Comparison of ENCODE assay signal across 17 mouse cellular contexts in the genomic region with DNA sequence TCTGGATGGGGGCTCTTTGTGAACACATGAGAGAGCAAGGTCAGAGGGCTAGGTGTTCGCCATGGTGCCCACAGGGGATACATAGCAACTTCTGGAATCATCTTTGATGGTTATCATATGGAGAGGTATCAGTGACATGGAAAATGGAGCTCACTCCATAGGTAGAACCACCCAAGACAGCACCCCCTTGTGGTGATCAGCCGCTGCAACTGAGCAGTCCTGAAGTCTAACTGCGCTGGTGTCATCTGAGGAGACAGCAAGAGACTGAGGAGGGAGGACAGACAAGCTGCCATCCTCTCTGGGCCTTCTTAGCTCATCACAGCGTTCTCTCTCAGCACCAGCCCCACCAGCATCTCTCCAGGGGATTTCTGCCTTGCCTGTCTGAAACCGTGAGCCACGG. TPM values are rescaled to one million over a fixed set of nuclear protein-coding genes. Genes with fewer than 3 reads are reported as not detected.
DNase-seq lines count a peak whose midpoint lies in the region; ATAC-seq and TF ChIP-seq lines count a peak whose summit lies in the region.
"Had no signal": no experiment of that assay in that cellular context is flagged by ENCODE, and none has a peak within 500 bp of the region (broad histone marks: within the 10 kb centered on the region; RNA-seq: fewer than 3 reads in every experiment).

No protein-coding gene starts in this region.

- H3K36me3 ChIP-seq in hindbrain, postnatal 0 days (ENCODE audit: insufficient read depth, low read length) = no peaks in the 10 kb centered on the region
- no peaks in the 10 kb centered on the region for H3K36me3 ChIP-seq in hindbrain, embryonic 13.5 days
- no peaks in the 10 kb centered on the region for H3K36me3 ChIP-seq in midbrain, postnatal 0 days (ENCODE audit: insufficient read depth, low read length)
- no peaks in the 10 kb centered on the region for H3K36me3 ChIP-seq in midbrain, embryonic 16.5 days (ENCODE audit: control insufficient read depth, insufficient read depth, low read length)
- H3K36me3 ChIP-seq in ES-E14 (ENCODE audit: control insufficient read depth, insufficient read depth, low read length, poor library complexity, severe bottlenecking) = no peaks in the 10 kb centered on the region
- no peaks in the 10 kb centered on the region for H3K36me3 ChIP-seq in small intestine, adult 2 months (ENCODE audit: control insufficient read depth, insufficient read depth, low read length)
- H3K36me3 ChIP-seq in embryonic facial prominence, embryonic 10.5 days (replicated peaks) = no peaks in the 10 kb centered on the region

- TF ChIP-seq CTCF in hindbrain, postnatal 0 days (IDR thresholded peaks at IDR 0.05; ENCODE audit: low read depth) = peak; percentile 44
- TF ChIP-seq CTCF in midbrain, postnatal 0 days (IDR thresholded peaks at IDR 0.05) = peak; percentile 44
- TF ChIP-seq CTCF in small intestine, adult 2 months (IDR thresholded peaks at IDR 0.05; ENCODE audit: extremely low read depth, insufficient read length, insufficient replicate concordance, low read depth, low read length) = peak; percentile 27; the same call in 1 of the 2 replicates

- in situ Hi-C loops in ES-E14 (cut with MboI; ENCODE audit: low sequenced_read_pairs in 2 of 2, unreplicated experiment in 2 of 2) = no loop called here

- H3K9ac ChIP-seq in hindbrain, postnatal 0 days (replicated peaks; ENCODE audit: low read length) = no peak overlapping the region
- H3K9ac ChIP-seq in hindbrain, embryonic 13.5 days = no peak overlapping the region
- H3K9ac ChIP-seq in midbrain, postnatal 0 days (replicated peaks; ENCODE audit: low read length, poor library complexity, severe bottlenecking) = no peak overlapping the region
- H3K9ac ChIP-seq in midbrain, embryonic 16.5 days (ENCODE audit: low read depth, low read length) = no peak overlapping the region
- H3K9ac ChIP-seq in ES-E14 (ENCODE audit: insufficient read depth, low read depth, low read length, poor library complexity, severe bottlenecking) = no peak overlapping the region

- 48% methylated on average over 6 of the region's 6 CpGs for WGBS in hindbrain, postnatal 0 days
- 46% methylated on average over 6 of the region's 6 CpGs for whole genome bisulfite sequencing in hindbrain, embryonic 13.5 days
- 50% methylated on average over 6 of the region's 6 CpGs for WGBS in midbrain, postnatal 0 days
- WGBS in midbrain, embryonic 16.5 days = 57% methylated on average over 6 of the region's 6 CpGs
- 63% methylated on average over 6 of the region's 6 CpGs for WGBS in small intestine, adult 2 months
- WGBS in embryonic facial prominence, embryonic 10.5 days = 56% methylated on average over 6 of the region's 6 CpGs

- DNase-seq in hindbrain, postnatal 0 days (ENCODE audit: low spot score) = no peak
- DNase-seq in midbrain, postnatal 0 days (ENCODE audit: low spot score) = no peak
- peak; percentile 41 for DNase-seq in ES-E14 (ENCODE audit: low read depth, low spot score)
- DNase-seq in spleen, adult 12 weeks (ENCODE audit: low spot score) = no peak
- DNase-seq in embryonic facial prominence, embryonic 10.5 days (ENCODE audit: low spot score) = no peak
- DNase-seq: cerebellum, adult 11 months; heart, postnatal 36 days; liver; lung, postnatal 4 days; right cerebral cortex, adult 18-20 months had no signal

- no peak overlapping the region for H3K27ac ChIP-seq in hindbrain, postnatal 0 days
- H3K27ac ChIP-seq in hindbrain, embryonic 13.5 days = no peak overlapping the region
- no peak overlapping the region for H3K27ac ChIP-seq in midbrain, postnatal 0 days (ENCODE audit: low read depth, low read length)
- no peak overlapping the region for H3K27ac ChIP-seq in midbrain, embryonic 16.5 days (ENCODE audit: low read length)
- no peak overlapping the region for H3K27ac ChIP-seq in ES-E14 (ENCODE audit: insufficient read depth, low read depth, low read length, poor library complexity, severe bottlenecking)
- H3K27ac ChIP-seq in small intestine, adult 2 months (ENCODE audit: insufficient read depth, low read depth, low read length) = no peak overlapping the region
- H3K27ac ChIP-seq in embryonic facial prominence, embryonic 10.5 days (replicated peaks) = no peak overlapping the region

- no peak overlapping the region for H3K4me3 ChIP-seq in hindbrain, postnatal 0 days (ENCODE audit: low read length)
- H3K4me3 ChIP-seq in hindbrain, embryonic 13.5 days = no peak overlapping the region
- H3K4me3 ChIP-seq in midbrain, postnatal 0 days (ENCODE audit: low read depth, low read length) = no peak overlapping the region
- no peak overlapping the region for H3K4me3 ChIP-seq in midbrain, embryonic 16.5 days (ENCODE audit: low read depth, low read length)
- H3K4me3 ChIP-seq in ES-E14 (ENCODE audit: insufficient read depth in 1 of 2, low read depth in 1 of 2, low read length in 2 of 2, poor library complexity in 1 of 2, severe bottlenecking in 1 of 2) = no peak overlapping the region
- no peak overlapping the region for H3K4me3 ChIP-seq in small intestine, adult 2 months (ENCODE audit: low read depth, low read length)
- no peak overlapping the region for H3K4me3 ChIP-seq in embryonic facial prominence, embryonic 10.5 days

- no peak overlapping the region for H3K4me2 ChIP-seq in hindbrain, postnatal 0 days (ENCODE audit: low read depth, low read length)
- H3K4me2 ChIP-seq in hindbrain, embryonic 13.5 days = no peak overlapping the region
- H3K4me2 ChIP-seq in midbrain, postnatal 0 days (ENCODE audit: low read depth, low read length, poor library complexity, severe bottlenecking) = no peak overlapping the region
- H3K4me2 ChIP-seq in midbrain, embryonic 16.5 days (ENCODE audit: low read length) = no peak overlapping the region

- H3K27me3 ChIP-seq in hindbrain, postnatal 0 days (ENCODE audit: insufficient read depth, low read length) = 0 out of 2 replicates have a peak, but pooled peaks cover 4% of the 10 kb centered on the region
- peaks cover 74% of the 10 kb centered on the region for H3K27me3 ChIP-seq in hindbrain, embryonic 13.5 days
- peaks cover 12% of the 10 kb centered on the region; the same call in 1 of the 2 replicates for H3K27me3 ChIP-seq in midbrain, postnatal 0 days (ENCODE audit: insufficient read depth, low read length)
- H3K27me3 ChIP-seq in midbrain, embryonic 16.5 days (ENCODE audit: control insufficient read depth, insufficient read depth, low read depth, low read length) = peaks cover 3% of the 10 kb centered on the region; the same call in 1 of the 2 replicates
- H3K27me3 ChIP-seq in small intestine, adult 2 months (ENCODE audit: control insufficient read depth, insufficient read depth, low read length) = peaks cover 8% of the 10 kb centered on the region
- H3K27me3 ChIP-seq in embryonic facial prominence, embryonic 10.5 days (replicated peaks; ENCODE audit: low read depth, poor library complexity, severe bottlenecking) = peaks cover 94% of the 10 kb centered on the region

- H3K4me1 ChIP-seq in hindbrain, postnatal 0 days (ENCODE audit: insufficient read depth, low read length) = no peaks in the 10 kb centered on the region
- peaks cover 59% of the 10 kb centered on the region for H3K4me1 ChIP-seq in hindbrain, embryonic 13.5 days (replicated peaks)
- H3K4me1 ChIP-seq in midbrain, postnatal 0 days (ENCODE audit: insufficient read depth, low read length) = no peaks in the 10 kb centered on the region
- H3K4me1 ChIP-seq in midbrain, embryonic 16.5 days (ENCODE audit: control insufficient read depth, insufficient read depth, low read length) = peaks cover 8% of the 10 kb centered on the region
- H3K4me1 ChIP-seq in ES-E14 (ENCODE audit: control insufficient read depth in 2 of 2, insufficient read depth in 2 of 2, low read length in 2 of 2, poor library complexity in 1 of 2) = peaks cover 0 to 14% of the 10 kb centered on the region in 2 experiments; a peak in 2 of 4 replicates
- H3K4me1 ChIP-seq in small intestine, adult 2 months (ENCODE audit: control insufficient read depth, insufficient read depth, insufficient read length, low read length) = no peaks in the 10 kb centered on the region
- H3K4me1 ChIP-seq in embryonic facial prominence, embryonic 10.5 days = peaks cover 77% of the 10 kb centered on the region

- ATAC-seq in hindbrain, postnatal 0 days = no peak
- ATAC-seq in hindbrain, embryonic 13.5 days (ENCODE audit: low FRiP score) = no peak
- no peak for ATAC-seq in midbrain, postnatal 0 days (ENCODE audit: low FRiP score)
- no peak for ATAC-seq in midbrain, embryonic 16.5 days

- no peaks in the 10 kb centered on the region for H3K9me3 ChIP-seq in hindbrain, postnatal 0 days (ENCODE audit: low read length)
- H3K9me3 ChIP-seq in hindbrain, embryonic 13.5 days = no peaks in the 10 kb centered on the region
- H3K9me3 ChIP-seq in midbrain, postnatal 0 days (ENCODE audit: low read length) = no peaks in the 10 kb centered on the region
- no peaks in the 10 kb centered on the region for H3K9me3 ChIP-seq in midbrain, embryonic 16.5 days (replicated peaks; ENCODE audit: control insufficient read depth, low read length, poor library complexity, severe bottlenecking)
- no peaks in the 10 kb centered on the region for H3K9me3 ChIP-seq in ES-E14 (ENCODE audit: control insufficient read depth, insufficient read depth, low read depth, low read length)
- H3K9me3 ChIP-seq in embryonic facial prominence, embryonic 10.5 days = no peaks in the 10 kb centered on the region

- TF ChIP-seq POLR2A in small intestine, adult 2 months (IDR thresholded peaks at IDR 0.05; ENCODE audit: low read depth, low read length) = no peak

TF ChIP-seq in ES-E14, 5 proteins besides CTCF, POLR2A, EP300 and RAD21:
- no peak for TF ChIP-seq MAFK (IDR thresholded peaks at IDR 0.05; ENCODE audit: insufficient read depth, low read depth, low read length)

RNA-seq across cellular contexts. Expression of gene Lmx1b, which starts 39.8 kb away (rescaled TPM):
- total RNA-seq in hindbrain, postnatal 0 days (2014; rRNA removed) = 17.3 and 21.1 TPM in 2 replicates
- polyA plus RNA-seq in hindbrain, postnatal 0 days (2015; fragmentation: Nextera tagmentation; extraction: Ambion mirVana) = 2.1 and 2.2 TPM in 2 replicates
- 6.3 and 6.7 TPM in 2 replicates for polyA plus RNA-seq in hindbrain, embryonic 13.5 days (2015; fragmentation: Nextera tagmentation; extraction: Ambion mirVana)
- 7.0 and 8.4 TPM in 2 replicates for total RNA-seq in midbrain, postnatal 0 days (2014; rRNA removed)
- polyA plus RNA-seq in midbrain, postnatal 0 days (2015; fragmentation: Nextera tagmentation; extraction: Ambion mirVana) = 0.65 and 0.83 TPM in 2 replicates
- 0.95 and 0.98 TPM in 2 replicates for polyA plus RNA-seq in midbrain, embryonic 16.5 days (2015; fragmentation: Nextera tagmentation; extraction: Ambion mirVana)
- total RNA-seq in ES-E14 (2012; rRNA removed) = 0.32 and 0.67 TPM in 2 replicates
- 0.10 and 0.13 TPM in 2 replicates for polyA plus RNA-seq in small intestine, adult 2 months (2012; rRNA removed)
- polyA plus RNA-seq in embryonic facial prominence, embryonic 10.5 days (2016; fragmentation: Nextera tagmentation; extraction: Ambion mirVana) = 0.85 and 0.99 TPM in 2 replicates
- total RNA-seq: monocyte, adult 5-6 weeks; neutrophil, adult 5-6 weeks had no signal
- polyA plus RNA-seq: gonadal fat pad, adult 2 months; intestine, embryonic 14.5 days had no signal
